Mouse (Mus musculus): Measurements from ENCODE around the gene Fam71a.

DNA sequence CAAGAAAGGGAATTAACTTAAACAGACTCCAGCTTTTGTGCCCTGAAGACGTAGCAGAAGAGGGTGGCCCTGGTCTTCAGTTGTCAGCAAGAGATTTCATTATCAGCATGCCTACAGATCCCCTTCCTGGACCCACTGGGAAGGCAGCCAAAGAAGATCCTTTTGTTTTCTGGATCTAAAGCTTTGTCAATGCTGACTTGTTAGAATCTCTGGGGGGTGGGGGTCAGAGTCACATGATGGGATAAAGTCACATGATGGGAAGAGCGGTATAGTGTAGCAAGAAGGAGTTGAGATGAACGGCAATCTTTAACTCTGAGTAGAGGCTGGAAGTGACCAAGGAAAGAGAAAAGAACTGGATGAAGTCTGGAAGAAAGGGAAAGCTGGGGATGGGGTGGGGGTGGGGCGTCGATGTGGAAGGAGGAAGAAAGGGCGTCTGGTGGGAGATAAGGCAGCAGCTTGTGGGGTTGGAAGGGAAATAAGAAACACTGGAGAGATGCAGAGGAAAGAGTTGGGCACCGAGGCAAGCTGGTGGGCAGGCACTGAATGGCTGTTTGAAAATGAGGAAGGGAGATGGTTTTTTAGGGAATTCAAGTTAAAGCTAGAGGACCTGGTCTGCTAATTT, 25.6 kb downstream of the Fam71a start:
- no peak for TF ChIP-seq CTCF (conservative IDR thresholded peaks at IDR 0.05; ENCODE audit: low read length)
- no peak for TF ChIP-seq POU5F1 (IDR thresholded peaks at IDR 0.05; ENCODE audit: borderline replicate concordance, low read length)
- no peak for TF ChIP-seq NANOG (IDR thresholded peaks at IDR 0.05; ENCODE audit: borderline replicate concordance, low read length)

All from E14TG2a.4 (cell line).